Mouse (Mus musculus): ENCODE data around the gene Large2. TPM values are rescaled to one million over a fixed set of nuclear protein-coding genes. Genes with fewer than 3 reads are reported as not detected.

Large2 gene
- polyA plus RNA-seq, 1 experiment from 2014 or later: 3.0 TPM

DNA sequence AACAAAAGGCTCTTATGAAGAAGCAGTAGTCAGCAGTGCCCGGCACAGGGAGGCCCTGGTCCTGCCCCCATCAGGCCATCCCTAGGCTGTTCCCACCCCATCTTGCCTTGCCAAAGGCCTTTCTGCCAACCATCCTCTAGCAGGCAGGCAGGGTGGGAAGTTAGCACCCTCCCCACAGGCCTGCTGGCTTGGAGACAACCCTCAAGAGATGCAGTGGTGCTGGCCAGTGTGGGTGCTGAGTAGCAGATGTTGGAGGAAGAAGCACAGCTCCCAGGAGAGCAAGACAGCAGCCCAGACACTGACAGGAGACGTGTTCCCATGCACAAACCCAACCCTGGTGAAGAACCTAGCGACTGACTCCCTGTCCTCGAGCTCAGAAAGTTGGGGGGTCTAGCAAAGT lies 13.0 kb upstream of the Large2 start:
- Histone ChIP-seq H3K9me3 (ENCODE audit: control insufficient read depth, low read length) (no peaks in the 10 kb centered on the region), H3K36me3 (ENCODE audit: control insufficient read depth, insufficient read depth, low read length) (peaks cover 14% of the 10 kb centered on the region), H3K27ac (ENCODE audit: low read depth, low read length) (no peak overlapping the region), H3K4me1 (ENCODE audit: control insufficient read depth, insufficient read depth, low read length) (peaks cover 43% of the 10 kb centered on the region), H3K27me3 (ENCODE audit: control insufficient read depth, insufficient read depth, low read length) (no peaks in the 10 kb centered on the region), H3K4me2 (ENCODE audit: low read depth) (peak overlapping the region; percentile 89), H3K9ac (ENCODE audit: low read length) (peak overlapping the region; percentile 84; the same call in 1 of the 2 replicates), H3K4me3 (ENCODE audit: low read depth, low read length) (0 out of 2 replicates have a peak overlapping the region, but pooled peaks have one; percentile 70)
- no peak for ATAC-seq (ENCODE audit: insufficient read depth, low FRiP score, low TSS enrichment)
- no peak for DNase-seq (ENCODE audit: low spot score)
- 84% methylated on average over 4 of the region's 4 CpGs for WGBS

DNA sequence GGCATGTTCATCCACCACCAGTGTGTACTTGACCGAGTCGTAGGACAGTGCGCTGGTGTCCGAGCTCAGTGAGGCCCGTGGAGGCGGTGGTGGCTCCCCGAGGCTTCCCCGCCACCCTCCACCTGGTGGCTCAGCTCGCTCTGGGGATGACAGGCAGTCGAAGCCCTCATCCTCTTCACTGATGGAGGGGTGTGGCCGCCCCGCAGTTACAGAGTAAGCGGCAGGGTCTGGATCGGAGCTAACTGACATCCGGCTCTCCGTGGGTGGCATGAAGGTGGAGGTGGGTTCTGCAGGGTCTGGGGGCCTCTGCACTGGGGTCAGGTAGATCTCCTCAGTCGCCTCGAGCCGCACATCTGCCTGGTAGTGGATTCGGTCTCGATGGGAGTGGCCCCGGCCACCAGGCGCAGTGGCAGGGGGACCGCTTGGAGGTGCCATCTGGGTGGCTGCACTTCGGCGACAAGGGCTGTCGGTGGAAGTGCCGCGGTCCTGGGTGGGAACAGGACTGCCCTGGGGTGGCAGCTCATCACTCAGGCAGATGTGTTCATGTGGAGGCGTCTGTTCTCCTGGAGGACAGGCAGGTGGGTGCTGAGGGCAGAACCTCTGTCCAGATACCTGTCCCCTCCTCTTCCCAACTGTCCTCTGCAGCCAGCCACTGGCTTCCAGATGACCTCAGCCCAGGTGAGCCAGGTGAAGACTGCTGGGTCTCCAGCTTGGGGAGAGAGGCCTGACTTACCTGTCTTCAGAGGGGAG lies 12.3 kb upstream of the Large2 start:
- ATAC-seq (ENCODE audit: insufficient read depth, low FRiP score, low TSS enrichment) (no peak), DNase-seq (ENCODE audit: low spot score) (no peak)
- Histone ChIP-seq H3K36me3 (ENCODE audit: control insufficient read depth, insufficient read depth, low read length) (peaks cover 14% of the 10 kb centered on the region), H3K4me3 (ENCODE audit: low read depth, low read length) (no peak overlapping the region), H3K4me1 (ENCODE audit: control insufficient read depth, insufficient read depth, low read length) (peaks cover 37% of the 10 kb centered on the region), H3K9ac (ENCODE audit: low read length) (no peak overlapping the region), H3K27ac (ENCODE audit: low read depth, low read length) (no peak overlapping the region), H3K4me2 (ENCODE audit: low read depth) (no peak overlapping the region), H3K27me3 (ENCODE audit: control insufficient read depth, insufficient read depth, low read length) (no peaks in the 10 kb centered on the region), H3K9me3 (ENCODE audit: control insufficient read depth, low read length) (no peaks in the 10 kb centered on the region)
- 90% methylated on average over 30 of the region's 30 CpGs for WGBS

DNA sequence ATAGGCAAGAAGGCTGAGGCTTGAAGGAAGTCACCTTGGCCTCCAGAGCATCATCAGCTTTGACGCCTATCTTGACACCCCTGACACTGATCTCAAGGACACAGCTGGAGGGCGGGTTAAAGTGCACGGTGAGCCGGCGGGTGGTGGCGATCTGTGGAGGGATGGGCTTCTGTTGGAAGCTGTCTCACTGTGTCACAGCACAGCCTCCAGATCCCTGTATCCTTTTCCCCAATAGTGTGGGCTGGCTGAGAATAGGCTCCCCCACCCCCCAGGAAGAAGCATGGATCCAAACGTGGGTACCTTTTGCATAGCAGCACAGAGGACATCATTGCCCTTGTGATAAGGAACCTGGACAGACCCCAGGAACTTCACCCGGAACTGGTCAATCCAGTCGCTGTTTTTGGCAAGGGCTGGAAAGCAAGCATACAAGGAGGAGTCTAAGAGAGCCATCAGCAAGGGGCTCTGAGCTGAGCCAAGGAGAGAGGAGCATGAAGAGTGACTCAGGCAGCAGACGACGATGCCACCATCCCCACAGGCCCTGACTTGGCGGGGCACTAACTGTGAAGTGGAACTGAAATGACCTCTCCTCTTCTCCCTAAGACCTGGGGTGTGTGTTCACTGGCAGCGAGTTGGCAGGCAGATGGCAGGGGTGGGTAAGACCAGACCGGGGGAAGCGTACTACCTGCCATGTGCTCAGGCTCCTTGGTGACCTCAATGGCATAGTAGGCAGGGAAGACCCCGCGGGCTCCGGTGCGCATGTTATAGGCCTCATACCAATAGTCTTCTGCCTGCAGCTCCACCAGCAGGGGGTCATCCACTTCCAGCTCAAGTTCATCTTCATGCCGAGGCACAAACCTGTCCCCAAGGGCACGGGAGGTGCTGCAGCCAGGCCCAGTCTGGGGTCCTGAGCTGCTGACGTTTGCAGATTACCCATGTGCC lies 10.7 kb upstream of the Large2 start:
- no peak for ATAC-seq (ENCODE audit: insufficient read depth, low FRiP score, low TSS enrichment)
- H3K27me3 ChIP-seq (ENCODE audit: control insufficient read depth, insufficient read depth, low read length): no peaks in the 10 kb centered on the region
- no peak overlapping the region for H3K9ac ChIP-seq (ENCODE audit: low read length)
- no peak for DNase-seq (ENCODE audit: low spot score)
- 87% methylated on average over 22 of the region's 22 CpGs for WGBS
- peaks cover 18% of the 10 kb centered on the region for H3K36me3 ChIP-seq (ENCODE audit: control insufficient read depth, insufficient read depth, low read length)
- H3K27ac ChIP-seq (ENCODE audit: low read depth, low read length): no peak overlapping the region
- H3K9me3 ChIP-seq (ENCODE audit: control insufficient read depth, low read length): no peaks in the 10 kb centered on the region
- H3K4me2 ChIP-seq (ENCODE audit: low read depth): no peak overlapping the region
- H3K4me1 ChIP-seq (ENCODE audit: control insufficient read depth, insufficient read depth, low read length): peaks cover 22% of the 10 kb centered on the region
- no peak overlapping the region for H3K4me3 ChIP-seq (ENCODE audit: low read depth, low read length)

DNA sequence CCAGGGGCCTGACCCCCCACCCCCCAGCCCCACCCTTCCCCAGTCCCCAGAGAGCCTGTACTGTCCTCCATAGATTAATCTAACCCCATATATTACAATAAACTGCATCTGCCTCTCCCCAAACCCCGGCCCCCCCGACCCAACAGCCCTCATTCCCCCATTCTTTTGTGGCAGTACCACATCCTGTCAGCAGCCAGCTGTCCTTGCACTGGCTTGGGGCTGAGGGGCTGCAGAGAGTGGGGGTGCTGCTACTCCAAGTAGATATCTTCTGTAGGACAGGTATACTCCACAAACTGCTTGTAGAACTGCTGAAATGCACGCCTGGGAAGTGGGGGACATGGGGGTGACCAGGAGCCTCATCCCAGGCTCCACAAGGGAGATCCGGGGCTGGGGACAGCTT lies 9.4 kb upstream of the Large2 start:
- 83% methylated on average over 4 of the region's 4 CpGs for WGBS
- ATAC-seq (ENCODE audit: insufficient read depth, low FRiP score, low TSS enrichment) (no peak), DNase-seq (ENCODE audit: low spot score) (no peak)
- Histone ChIP-seq H3K4me3 (ENCODE audit: low read depth, low read length) (no peak overlapping the region), H3K27me3 (ENCODE audit: control insufficient read depth, insufficient read depth, low read length) (no peaks in the 10 kb centered on the region), H3K9me3 (ENCODE audit: control insufficient read depth, low read length) (no peaks in the 10 kb centered on the region), H3K27ac (ENCODE audit: low read depth, low read length) (no peak overlapping the region), H3K4me1 (ENCODE audit: control insufficient read depth, insufficient read depth, low read length) (peaks cover 13% of the 10 kb centered on the region), H3K9ac (ENCODE audit: low read length) (no peak overlapping the region), H3K36me3 (ENCODE audit: control insufficient read depth, insufficient read depth, low read length) (peaks cover 18% of the 10 kb centered on the region), H3K4me2 (ENCODE audit: low read depth) (no peak overlapping the region)

DNA sequence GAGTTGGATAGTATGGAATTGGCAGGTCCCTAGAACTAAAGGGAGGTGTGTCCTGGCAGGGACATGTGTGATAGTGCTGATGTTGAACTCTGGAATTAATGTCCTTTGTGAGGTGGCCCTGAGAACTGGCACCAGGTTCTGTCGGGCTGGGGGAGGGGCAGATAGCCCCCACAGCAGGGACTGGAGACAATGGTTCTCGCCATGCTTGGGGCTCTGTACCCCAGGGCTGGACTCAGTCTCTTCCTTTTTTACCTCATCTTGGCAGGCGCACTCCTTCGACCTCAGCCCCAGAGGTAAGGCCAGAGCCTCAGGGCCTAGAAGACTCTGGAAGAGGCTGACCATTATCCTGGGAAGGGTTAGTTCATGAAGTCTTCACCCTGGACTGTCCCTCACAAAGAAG lies 8.1 kb upstream of the Large2 start:
- no peak overlapping the region for H3K27ac ChIP-seq (ENCODE audit: low read depth, low read length)
- DNase-seq (ENCODE audit: low spot score) (no peak), ATAC-seq (ENCODE audit: insufficient read depth, low FRiP score, low TSS enrichment) (no peak)
- no peak overlapping the region for H3K9ac ChIP-seq (ENCODE audit: low read length)
- H3K4me1 ChIP-seq (ENCODE audit: control insufficient read depth, insufficient read depth, low read length): peaks cover 3% of the 10 kb centered on the region
- no peak overlapping the region for H3K4me3 ChIP-seq (ENCODE audit: low read depth, low read length)
- peaks cover 21% of the 10 kb centered on the region for H3K36me3 ChIP-seq (ENCODE audit: control insufficient read depth, insufficient read depth, low read length)
- WGBS: 88% methylated on average over 4 of the region's 4 CpGs
- H3K4me2 ChIP-seq (ENCODE audit: low read depth): no peak overlapping the region
- no peaks in the 10 kb centered on the region for H3K27me3 ChIP-seq (ENCODE audit: control insufficient read depth, insufficient read depth, low read length)
- H3K9me3 ChIP-seq (ENCODE audit: control insufficient read depth, low read length): no peaks in the 10 kb centered on the region

DNA sequence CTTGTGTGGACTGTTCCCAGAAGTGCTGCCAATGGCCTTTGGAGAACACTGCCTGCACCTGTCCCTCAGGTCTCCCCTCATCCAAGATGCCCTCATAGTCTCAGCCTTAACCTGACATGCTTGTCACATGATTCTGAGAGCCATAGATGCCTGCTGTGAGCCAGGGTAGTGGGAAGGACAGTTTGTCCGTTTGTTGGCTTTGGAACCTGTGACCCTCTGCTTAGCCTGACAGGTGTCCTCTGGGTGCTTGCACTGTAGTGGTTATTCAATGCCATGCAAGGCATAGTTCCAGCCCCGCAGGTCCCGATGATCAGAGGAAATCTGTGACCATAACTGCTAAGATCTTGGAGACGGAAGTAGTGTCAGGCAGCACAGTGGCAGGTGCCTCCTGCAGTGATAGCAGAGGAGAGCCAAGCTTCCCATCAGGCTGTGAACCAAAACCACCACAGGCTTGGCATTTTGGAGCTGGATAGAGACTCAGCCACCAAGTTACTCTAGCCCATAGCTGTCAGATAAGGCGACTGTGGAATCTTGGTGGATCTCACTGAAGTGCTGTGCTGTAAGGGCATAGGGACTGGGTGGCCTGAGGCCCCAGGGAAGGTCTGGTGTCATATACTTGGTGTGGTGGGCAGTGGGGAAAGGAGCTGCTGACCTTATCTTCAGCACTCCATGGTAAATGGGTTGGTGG lies 7.4 kb upstream of the Large2 start, which contains the start of gene 1700029I15Rik:
TSS of gene 1700029I15Rik (plus strand) at position 638 of the 688 bp plus-strand sequence.
- WGBS: 82% methylated on average over 5 of the region's 5 CpGs

DNA sequence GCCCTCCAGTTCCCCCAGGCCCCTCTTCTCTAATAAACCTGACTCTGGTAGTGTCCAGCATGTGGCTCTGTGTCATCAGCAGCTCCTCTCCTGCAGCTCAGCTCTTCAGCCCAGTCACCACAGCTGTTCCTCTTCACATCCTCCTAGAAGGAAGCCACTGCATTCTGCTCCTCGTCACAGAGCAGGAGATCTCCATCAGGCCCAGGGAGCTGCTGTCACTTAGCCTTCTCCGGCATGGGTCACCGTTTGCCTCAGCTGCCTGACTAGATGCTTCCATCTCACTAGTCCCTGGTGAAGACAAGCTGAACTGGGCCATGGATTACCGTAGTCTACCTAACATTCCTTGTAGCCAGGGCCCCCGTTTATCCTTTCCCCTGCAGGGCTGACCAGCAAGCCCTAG lies 6.5 kb upstream of the Large2 start:
- Histone ChIP-seq H3K27ac (ENCODE audit: low read depth, low read length) (no peak overlapping the region), H3K27me3 (ENCODE audit: control insufficient read depth, insufficient read depth, low read length) (no peaks in the 10 kb centered on the region), H3K4me2 (ENCODE audit: low read depth) (no peak overlapping the region), H3K9ac (ENCODE audit: low read length) (no peak overlapping the region), H3K4me1 (ENCODE audit: control insufficient read depth, insufficient read depth, low read length) (peaks cover 3% of the 10 kb centered on the region; the same call in 1 of the 2 replicates), H3K4me3 (ENCODE audit: low read depth, low read length) (no peak overlapping the region), H3K36me3 (ENCODE audit: control insufficient read depth, insufficient read depth, low read length) (peaks cover 14% of the 10 kb centered on the region), H3K9me3 (ENCODE audit: control insufficient read depth, low read length) (no peaks in the 10 kb centered on the region)
- ATAC-seq (ENCODE audit: insufficient read depth, low FRiP score, low TSS enrichment) (no peak), DNase-seq (ENCODE audit: low spot score) (no peak)
- 87% methylated on average over 5 of the region's 5 CpGs for WGBS

More for the DNA sequence above, 7.4 kb upstream of the Large2 start, which contains the start of gene 1700029I15Rik:
- no peak for ATAC-seq (ENCODE audit: insufficient read depth, low FRiP score, low TSS enrichment)
- no peaks in the 10 kb centered on the region for H3K4me1 ChIP-seq (ENCODE audit: control insufficient read depth, insufficient read depth, low read length)
- no peaks in the 10 kb centered on the region for H3K9me3 ChIP-seq (ENCODE audit: control insufficient read depth, low read length)
- peaks cover 21% of the 10 kb centered on the region for H3K36me3 ChIP-seq (ENCODE audit: control insufficient read depth, insufficient read depth, low read length)
- H3K4me3 ChIP-seq (ENCODE audit: low read depth, low read length): no peak within 1 kb of the TSS
- no peaks in the 10 kb centered on the region for H3K27me3 ChIP-seq (ENCODE audit: control insufficient read depth, insufficient read depth, low read length)
- DNase-seq (ENCODE audit: low spot score): no peak
- H3K4me2 ChIP-seq (ENCODE audit: low read depth): no peak within 1 kb of the TSS
- no peak within 1 kb of the TSS for H3K27ac ChIP-seq (ENCODE audit: low read depth, low read length)
- H3K9ac ChIP-seq (ENCODE audit: low read length): no peak within 1 kb of the TSS

DNA sequence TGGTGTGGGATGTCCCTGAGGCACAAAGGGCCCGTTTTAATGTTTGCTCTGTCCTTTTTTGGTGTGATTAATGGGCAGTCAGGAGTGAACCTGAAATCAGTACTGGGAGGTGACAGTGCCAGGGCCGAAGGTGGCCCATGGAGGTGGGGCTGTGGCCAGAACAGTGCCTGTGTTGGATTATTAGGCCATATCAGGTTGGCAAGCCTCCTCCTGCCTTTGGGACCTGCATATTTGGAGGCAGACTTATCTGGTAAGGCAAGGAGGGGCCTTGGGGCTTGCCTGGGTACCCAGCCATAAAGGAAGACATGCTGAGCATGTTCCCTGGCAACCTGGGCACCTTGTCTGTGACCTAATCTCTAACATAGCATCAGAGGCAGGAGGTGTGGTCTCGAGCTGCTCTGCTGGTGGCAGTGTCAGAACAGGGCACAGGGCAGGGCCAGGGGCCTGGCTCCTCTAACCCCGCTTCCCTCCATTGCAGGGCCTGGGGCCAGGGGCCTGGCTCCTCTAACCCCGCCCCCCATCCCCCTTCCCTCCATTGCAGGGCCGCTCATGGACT lies 5.9 kb upstream of the Large2 start:
- 79% methylated on average over 6 of the region's 6 CpGs for WGBS
- ATAC-seq (ENCODE audit: insufficient read depth, low FRiP score, low TSS enrichment) (no peak), DNase-seq (ENCODE audit: low spot score) (no peak)
- Histone ChIP-seq H3K27ac (ENCODE audit: low read depth, low read length) (no peak overlapping the region), H3K36me3 (ENCODE audit: control insufficient read depth, insufficient read depth, low read length) (peaks cover 9% of the 10 kb centered on the region), H3K4me1 (ENCODE audit: control insufficient read depth, insufficient read depth, low read length) (peaks cover 8% of the 10 kb centered on the region), H3K27me3 (ENCODE audit: control insufficient read depth, insufficient read depth, low read length) (no peaks in the 10 kb centered on the region), H3K4me2 (ENCODE audit: low read depth) (no peak overlapping the region), H3K4me3 (ENCODE audit: low read depth, low read length) (no peak overlapping the region), H3K9ac (ENCODE audit: low read length) (no peak overlapping the region), H3K9me3 (ENCODE audit: control insufficient read depth, low read length) (no peaks in the 10 kb centered on the region)
